Mouse (Mus musculus) splenic B cell, adult 2 months (primary cell): ENCODE measurements around the gene Abcb1b.
A peak's percentile ranks its signal among the peaks of the same experiment; 100 is the strongest.
"Not testable (repeated sequence)": the region's sequence is repeated elsewhere in the genome, so short reads cannot be mapped to it uniquely, and the experiment has no call there.

ENCODE experiments used
- DNase-seq: peaks from one replicate; pipeline ENCODE4 v3.0.0-alpha.2; 2011; ENCODE audit warnings: low read depth, low spot score
- H3K27me3 ChIP-seq: 2 replicates; pipeline ENCODE4 v1.6.1; 2012; ENCODE audit warnings: mild to moderate bottlenecking, low read length, moderate library complexity, mixed read lengths; ENCODE audit not compliant: control insufficient read depth, poor library complexity, insufficient read depth, severe bottlenecking
- H3K36me3 ChIP-seq: 2 replicates; pipeline ENCODE4 v1.6.1; 2012; ENCODE audit warnings: mild to moderate bottlenecking, low read length, moderate library complexity, mixed read lengths; ENCODE audit not compliant: control insufficient read depth, poor library complexity, insufficient read depth, severe bottlenecking

Gene Abcb1b

GRCm38 (mm10) chr5:8840887-8841286 lies 42.9 kb downstream of the Abcb1b start:
- peak; percentile 80 for DNase-seq
- Histone ChIP-seq H3K27me3 (no peaks in the 10 kb centered on the region), H3K36me3 (no peaks in the 10 kb centered on the region; the same call in 1 of the 2 replicates)

GRCm38 (mm10) chr5:8842815-8843214 lies 44.9 kb downstream of the Abcb1b start:
- H3K36me3 ChIP-seq, result no peaks in the 10 kb centered on the region
- no peaks in the 10 kb centered on the region for H3K27me3 ChIP-seq
- DNase-seq, result no peak

GRCm38 (mm10) chr5:8848607-8849575 lies 50.9 kb downstream of the Abcb1b start:
- not testable (repeated sequence) for H3K27me3 ChIP-seq, DNase-seq, H3K36me3 ChIP-seq

- Histone ChIP-seq H3K27me3 (no peaks in the 10 kb centered on the region), H3K36me3 (no peaks in the 10 kb centered on the region)
- DNase-seq, result no peak
Observed at GRCm38 (mm10) chr5:8850851-8851250, 52.9 kb downstream of the Abcb1b start.

- no peaks in the 10 kb centered on the region for H3K36me3 ChIP-seq
- no peak for DNase-seq
- no peaks in the 10 kb centered on the region for H3K27me3 ChIP-seq
Observed at GRCm38 (mm10) chr5:8857201-8857600, 59.3 kb downstream of the Abcb1b start.

- Histone ChIP-seq H3K27me3 (no peaks in the 10 kb centered on the region), H3K36me3 (no peaks in the 10 kb centered on the region)
- DNase-seq, result no peak
Observed at GRCm38 (mm10) chr5:8861811-8862210, 63.9 kb downstream of the Abcb1b start.

GRCm38 (mm10) chr5:8863580-8864337 lies 65.8 kb downstream of the Abcb1b start:
- H3K27me3 ChIP-seq, result no peaks in the 10 kb centered on the region
- DNase-seq, result peak; percentile 43
- no peaks in the 10 kb centered on the region for H3K36me3 ChIP-seq

- not testable (repeated sequence) for DNase-seq, H3K27me3 ChIP-seq, H3K36me3 ChIP-seq
Observed at GRCm38 (mm10) chr5:8865630-8866029, 67.7 kb downstream of the Abcb1b start.

GRCm38 (mm10) chr5:8866366-8866765 lies 68.4 kb downstream of the Abcb1b start:
- H3K27me3 ChIP-seq, result no peaks in the 10 kb centered on the region
- H3K36me3 ChIP-seq, result no peaks in the 10 kb centered on the region
- DNase-seq, result no peak

- Histone ChIP-seq H3K36me3 (no peaks in the 10 kb centered on the region), H3K27me3 (no peaks in the 10 kb centered on the region)
- DNase-seq, result peak; percentile 62
Observed at GRCm38 (mm10) chr5:8868019-8868418, 70.1 kb downstream of the Abcb1b start.

GRCm38 (mm10) chr5:8872979-8873915 lies 75.3 kb downstream of the Abcb1b start:
- no peaks in the 10 kb centered on the region for H3K27me3 ChIP-seq
- DNase-seq, result no peak
- H3K36me3 ChIP-seq, result no peaks in the 10 kb centered on the region

GRCm38 (mm10) chr5:8877086-8877485 lies 79.1 kb downstream of the Abcb1b start:
- no peak for DNase-seq
- no peaks in the 10 kb centered on the region for H3K36me3 ChIP-seq
- no peaks in the 10 kb centered on the region for H3K27me3 ChIP-seq

GRCm38 (mm10) chr5:8877800-8878199 lies 79.9 kb downstream of the Abcb1b start:
- Histone ChIP-seq H3K36me3 (no peaks in the 10 kb centered on the region), H3K27me3 (no peaks in the 10 kb centered on the region)

GRCm38 (mm10) chr5:8885837-8886236 lies 87.9 kb downstream of the Abcb1b start:
- DNase-seq, result no peak
- Histone ChIP-seq H3K36me3 (no peaks in the 10 kb centered on the region), H3K27me3 (no peaks in the 10 kb centered on the region)

More at GRCm38 (mm10) chr5:8877800-8878199, 79.9 kb downstream of the Abcb1b start:
- DNase-seq, result no peak
